Mouse (Mus musculus): ENCODE results near the gene Slc2a2. TPM values are rescaled to one million over a fixed set of nuclear protein-coding genes. Genes with fewer than 3 reads are reported as not detected.
A peak's percentile ranks its signal among the peaks of the same experiment; 100 is the strongest.

Gene Slc2a2
- polyA plus RNA-seq (2014; fragmentation: Nextera tagmentation; extraction: Ambion mirVana), result 0.19 TPM in 1 of 2 replicates, not detected in the other

DNA sequence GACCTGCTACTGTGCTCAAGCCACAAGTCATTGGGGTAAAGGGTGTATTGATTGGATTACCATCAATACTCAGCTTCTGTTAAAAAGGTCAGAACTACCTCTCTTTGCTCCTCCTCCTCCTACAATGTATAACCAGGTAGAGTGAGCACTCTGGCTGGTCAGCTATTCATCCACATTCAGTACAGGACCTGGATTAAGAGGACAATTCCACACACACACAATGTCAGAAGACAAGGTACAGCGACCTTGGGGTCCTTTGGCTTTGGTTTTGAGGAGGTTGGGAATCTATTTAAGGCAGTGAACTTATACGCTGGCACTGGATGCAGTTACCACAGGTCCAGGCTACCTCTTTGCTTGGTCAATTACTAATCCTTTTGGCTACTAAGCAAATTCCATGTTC, at the start of gene Slc2a2:
Gene Slc2a2 (plus strand): TSS at position 107 of the 400 bp plus-strand sequence.
- Histone ChIP-seq H3K4me2 (ENCODE audit: low read length) (no peak within 1 kb of the TSS), H3K4me3 (replicated peaks; ENCODE audit: low read depth, low read length) (no peak within 1 kb of the TSS), H3K36me3 (ENCODE audit: control insufficient read depth, insufficient read depth, low read length) (no peaks in the 10 kb centered on the region), H3K9ac (replicated peaks; ENCODE audit: low read length) (no peak within 1 kb of the TSS), H3K4me1 (ENCODE audit: control insufficient read depth, insufficient read depth, low read length) (no peaks in the 10 kb centered on the region), H3K27ac (replicated peaks; ENCODE audit: low read depth, low read length) (no peak within 1 kb of the TSS), H3K9me3 (ENCODE audit: control insufficient read depth, low read length) (no peaks in the 10 kb centered on the region), H3K27me3 (ENCODE audit: control insufficient read depth, insufficient read depth, low read length) (no peaks in the 10 kb centered on the region)
- 85% methylated on average over 2 of the region's 2 CpGs for WGBS
- DNase-seq (no peak), ATAC-seq (ENCODE audit: low FRiP score, low TSS enrichment) (no peak)

DNA sequence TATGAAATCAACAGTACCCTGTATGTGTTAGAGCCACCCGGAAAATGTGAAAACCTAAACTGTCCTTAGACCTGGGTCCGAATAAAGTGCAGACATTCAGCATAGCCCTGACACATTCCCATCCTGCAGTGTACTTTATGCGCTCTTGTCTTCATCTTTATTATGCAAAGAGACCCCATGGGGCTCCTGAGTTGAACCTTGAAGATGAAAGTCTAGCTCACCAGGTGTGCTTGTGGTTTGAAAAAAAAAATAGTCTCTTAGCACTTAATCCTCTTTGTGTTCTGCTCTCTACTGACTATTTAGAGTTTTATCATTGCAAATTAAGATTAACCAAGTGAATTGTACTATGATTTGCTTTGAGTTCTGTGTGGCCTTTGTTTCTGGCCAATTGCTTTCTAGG, 45.1 kb upstream of the Slc2a2 start:
- peaks cover 79% of the 10 kb centered on the region for H3K36me3 ChIP-seq (ENCODE audit: control insufficient read depth, insufficient read depth, low read length)

GRCm38 (mm10) chr3:28653043-28653442, 44.7 kb upstream of the Slc2a2 start:
- 75% methylated on average over 3 of the region's 3 CpGs for WGBS
- peaks cover 78% of the 10 kb centered on the region for H3K36me3 ChIP-seq (ENCODE audit: control insufficient read depth, insufficient read depth, low read length)

More for the DNA sequence above, 45.1 kb upstream of the Slc2a2 start:
- Histone ChIP-seq H3K27me3 (ENCODE audit: control insufficient read depth, insufficient read depth, low read length) (no peaks in the 10 kb centered on the region), H3K27ac (replicated peaks; ENCODE audit: low read depth, low read length) (no peak overlapping the region), H3K9me3 (ENCODE audit: control insufficient read depth, low read length) (no peaks in the 10 kb centered on the region), H3K9ac (replicated peaks; ENCODE audit: low read length) (no peak overlapping the region), H3K4me1 (ENCODE audit: control insufficient read depth, insufficient read depth, low read length) (no peaks in the 10 kb centered on the region), H3K4me3 (replicated peaks; ENCODE audit: low read depth, low read length) (no peak overlapping the region), H3K4me2 (ENCODE audit: low read length) (no peak overlapping the region)
- no peak for DNase-seq
- ATAC-seq (ENCODE audit: low FRiP score, low TSS enrichment), result no peak
- 39% methylated on average over 3 of the region's 3 CpGs for WGBS

GRCm38 (mm10) chr3:28654740-28655139, 43.0 kb upstream of the Slc2a2 start:
- H3K9me3 ChIP-seq (ENCODE audit: control insufficient read depth, low read length), result no peaks in the 10 kb centered on the region
- no peak overlapping the region for H3K9ac ChIP-seq (replicated peaks; ENCODE audit: low read length)
- no peak overlapping the region for H3K27ac ChIP-seq (replicated peaks; ENCODE audit: low read depth, low read length)
- DNase-seq (no peak), ATAC-seq (ENCODE audit: low FRiP score, low TSS enrichment) (no peak)
- H3K4me3 ChIP-seq (replicated peaks; ENCODE audit: low read depth, low read length), result no peak overlapping the region
- H3K4me2 ChIP-seq (ENCODE audit: low read length), result no peak overlapping the region
- H3K27me3 ChIP-seq (ENCODE audit: control insufficient read depth, insufficient read depth, low read length), result no peaks in the 10 kb centered on the region
- no peaks in the 10 kb centered on the region for H3K4me1 ChIP-seq (ENCODE audit: control insufficient read depth, insufficient read depth, low read length)
- peaks cover 61% of the 10 kb centered on the region for H3K36me3 ChIP-seq (ENCODE audit: control insufficient read depth, insufficient read depth, low read length)

More at GRCm38 (mm10) chr3:28653043-28653442, 44.7 kb upstream of the Slc2a2 start:
- DNase-seq (no peak), ATAC-seq (ENCODE audit: low FRiP score, low TSS enrichment) (no peak)
- Histone ChIP-seq H3K4me3 (replicated peaks; ENCODE audit: low read depth, low read length) (no peak overlapping the region), H3K4me1 (ENCODE audit: control insufficient read depth, insufficient read depth, low read length) (no peaks in the 10 kb centered on the region), H3K9me3 (ENCODE audit: control insufficient read depth, low read length) (no peaks in the 10 kb centered on the region), H3K4me2 (ENCODE audit: low read length) (no peak overlapping the region), H3K27ac (replicated peaks; ENCODE audit: low read depth, low read length) (no peak overlapping the region), H3K9ac (replicated peaks; ENCODE audit: low read length) (no peak overlapping the region), H3K27me3 (ENCODE audit: control insufficient read depth, insufficient read depth, low read length) (no peaks in the 10 kb centered on the region)

GRCm38 (mm10) chr3:28658349-28658748, 39.4 kb upstream of the Slc2a2 start:
- WGBS, result 56% methylated on average over 1 of the region's 1 CpGs
- ATAC-seq (ENCODE audit: low FRiP score, low TSS enrichment) (no peak), DNase-seq (peak; percentile 27)
- Histone ChIP-seq H3K4me3 (replicated peaks; ENCODE audit: low read depth, low read length) (no peak overlapping the region), H3K4me1 (ENCODE audit: control insufficient read depth, insufficient read depth, low read length) (no peaks in the 10 kb centered on the region), H3K9ac (replicated peaks; ENCODE audit: low read length) (no peak overlapping the region), H3K36me3 (ENCODE audit: control insufficient read depth, insufficient read depth, low read length) (peaks cover 59% of the 10 kb centered on the region), H3K27me3 (ENCODE audit: control insufficient read depth, insufficient read depth, low read length) (no peaks in the 10 kb centered on the region), H3K4me2 (ENCODE audit: low read length) (no peak overlapping the region), H3K27ac (replicated peaks; ENCODE audit: low read depth, low read length) (no peak overlapping the region), H3K9me3 (ENCODE audit: control insufficient read depth, low read length) (no peaks in the 10 kb centered on the region)

DNA sequence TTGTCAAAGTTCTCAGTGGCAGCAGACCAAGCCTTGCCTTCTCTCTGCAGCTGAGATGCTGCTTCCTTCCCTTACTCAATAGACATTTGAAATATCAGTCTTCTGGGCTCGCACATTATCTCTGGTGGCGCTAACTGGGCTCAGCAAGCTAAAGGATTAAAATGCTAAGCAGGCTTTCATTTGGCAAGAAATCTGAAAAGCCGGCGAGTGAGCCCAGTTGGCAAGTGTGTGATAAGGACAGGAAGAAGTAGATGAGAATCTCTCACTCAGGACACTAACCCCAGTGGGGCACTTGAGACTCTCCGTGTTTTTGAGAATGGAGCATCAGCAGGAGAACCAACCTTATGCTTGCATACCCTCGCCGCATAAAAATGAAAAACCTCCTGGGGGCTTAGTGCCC, 16.9 kb upstream of the Slc2a2 start:
- Histone ChIP-seq H3K27me3 (ENCODE audit: control insufficient read depth, insufficient read depth, low read length) (no peaks in the 10 kb centered on the region), H3K4me3 (replicated peaks; ENCODE audit: low read depth, low read length) (no peak overlapping the region), H3K4me1 (ENCODE audit: control insufficient read depth, insufficient read depth, low read length) (no peaks in the 10 kb centered on the region), H3K36me3 (ENCODE audit: control insufficient read depth, insufficient read depth, low read length) (no peaks in the 10 kb centered on the region), H3K9me3 (ENCODE audit: control insufficient read depth, low read length) (no peaks in the 10 kb centered on the region), H3K4me2 (ENCODE audit: low read length) (no peak overlapping the region), H3K9ac (replicated peaks; ENCODE audit: low read length) (no peak overlapping the region), H3K27ac (replicated peaks; ENCODE audit: low read depth, low read length) (0 out of 2 replicates have a peak overlapping the region, but pooled peaks have one; percentile 9)
- no peak for ATAC-seq (ENCODE audit: low FRiP score, low TSS enrichment)
- DNase-seq, result peak; percentile 39
- 50% methylated on average over 7 of the region's 7 CpGs for WGBS

DNA sequence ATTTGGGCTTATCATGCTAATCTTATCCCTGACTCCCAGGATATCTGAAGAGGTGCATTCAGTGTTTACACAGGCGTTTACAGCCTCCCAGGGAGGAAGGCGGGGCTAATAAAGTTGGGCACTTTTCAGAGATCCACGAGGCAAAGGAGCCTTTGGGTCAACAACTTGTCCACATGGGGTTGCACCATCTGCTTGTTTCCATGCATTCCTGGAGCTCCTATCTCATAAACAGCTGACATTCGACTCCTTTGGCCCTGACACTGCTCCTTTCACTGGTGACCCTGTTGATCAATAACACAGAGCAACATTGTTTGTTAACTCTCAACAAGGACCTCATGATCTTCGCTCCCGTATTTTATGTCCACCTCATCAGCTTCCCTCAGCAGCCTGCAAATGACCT, 15.8 kb upstream of the Slc2a2 start:
- Histone ChIP-seq H3K9me3 (ENCODE audit: control insufficient read depth, low read length) (no peaks in the 10 kb centered on the region), H3K36me3 (ENCODE audit: control insufficient read depth, insufficient read depth, low read length) (no peaks in the 10 kb centered on the region), H3K27me3 (ENCODE audit: control insufficient read depth, insufficient read depth, low read length) (no peaks in the 10 kb centered on the region), H3K9ac (replicated peaks; ENCODE audit: low read length) (no peak overlapping the region), H3K4me3 (replicated peaks; ENCODE audit: low read depth, low read length) (no peak overlapping the region), H3K27ac (replicated peaks; ENCODE audit: low read depth, low read length) (no peak overlapping the region), H3K4me1 (ENCODE audit: control insufficient read depth, insufficient read depth, low read length) (no peaks in the 10 kb centered on the region), H3K4me2 (ENCODE audit: low read length) (no peak overlapping the region)
- no peak for ATAC-seq (ENCODE audit: low FRiP score, low TSS enrichment)
- DNase-seq, result no peak
- WGBS, result 62% methylated on average over 6 of the region's 6 CpGs

GRCm38 (mm10) chr3:28682411-28682810, 15.3 kb upstream of the Slc2a2 start:
- Histone ChIP-seq H3K27me3 (ENCODE audit: control insufficient read depth, insufficient read depth, low read length) (no peaks in the 10 kb centered on the region), H3K4me3 (replicated peaks; ENCODE audit: low read depth, low read length) (no peak overlapping the region), H3K4me1 (ENCODE audit: control insufficient read depth, insufficient read depth, low read length) (no peaks in the 10 kb centered on the region), H3K36me3 (ENCODE audit: control insufficient read depth, insufficient read depth, low read length) (no peaks in the 10 kb centered on the region), H3K27ac (replicated peaks; ENCODE audit: low read depth, low read length) (no peak overlapping the region), H3K9ac (replicated peaks; ENCODE audit: low read length) (no peak overlapping the region), H3K4me2 (ENCODE audit: low read length) (no peak overlapping the region), H3K9me3 (ENCODE audit: control insufficient read depth, low read length) (no peaks in the 10 kb centered on the region)
- WGBS, result 52% methylated on average over 3 of the region's 3 CpGs
- DNase-seq (peak; percentile 34), ATAC-seq (ENCODE audit: low FRiP score, low TSS enrichment) (peak; percentile 27; the same call in 1 of the 2 replicates)

DNA sequence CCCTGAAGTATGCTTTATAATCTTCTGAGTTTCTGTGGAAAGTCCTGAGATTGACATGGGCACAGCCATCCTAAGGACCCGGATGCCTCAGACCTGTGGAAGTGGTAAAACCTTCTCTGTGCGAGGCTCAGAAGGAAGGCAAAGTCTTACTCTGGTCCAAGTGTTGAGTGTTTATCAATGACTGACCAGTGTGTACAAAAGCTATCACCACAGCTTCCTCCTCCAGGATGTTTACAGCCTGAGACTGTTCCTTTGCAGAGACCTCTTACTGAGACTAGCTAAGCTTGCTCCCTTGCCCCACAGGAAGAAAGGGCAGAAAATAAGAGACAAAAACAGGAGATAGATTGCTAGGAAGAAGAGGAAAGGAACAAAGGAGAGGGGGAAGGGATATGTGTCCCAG, 12.2 kb upstream of the Slc2a2 start:
- H3K9me3 ChIP-seq (ENCODE audit: control insufficient read depth, low read length), result no peaks in the 10 kb centered on the region
- H3K27ac ChIP-seq (replicated peaks; ENCODE audit: low read depth, low read length), result no peak overlapping the region
- H3K4me3 ChIP-seq (replicated peaks; ENCODE audit: low read depth, low read length), result no peak overlapping the region
- H3K27me3 ChIP-seq (ENCODE audit: control insufficient read depth, insufficient read depth, low read length), result no peaks in the 10 kb centered on the region
- H3K4me2 ChIP-seq (ENCODE audit: low read length), result no peak overlapping the region
- H3K9ac ChIP-seq (replicated peaks; ENCODE audit: low read length), result no peak overlapping the region
- 92% methylated on average over 2 of the region's 2 CpGs for WGBS
- H3K4me1 ChIP-seq (ENCODE audit: control insufficient read depth, insufficient read depth, low read length), result no peaks in the 10 kb centered on the region
- ATAC-seq (ENCODE audit: low FRiP score, low TSS enrichment), result no peak
- no peak for DNase-seq
- H3K36me3 ChIP-seq (ENCODE audit: control insufficient read depth, insufficient read depth, low read length), result no peaks in the 10 kb centered on the region

Data from midbrain, embryonic 14.5 days (tissue).